Mouse (Mus musculus): Measurements from ENCODE around the gene Matn1. TPM values are rescaled to one million over a fixed set of nuclear protein-coding genes. Genes with fewer than 3 reads are reported as not detected.

Matn1 gene
- total RNA-seq (2014; rRNA removed; ENCODE audit: low replicate concordance) (not detected in 2 replicates), polyA plus RNA-seq (2015; fragmentation: Nextera tagmentation; extraction: Ambion mirVana) (not detected in 2 replicates)

GRCm38 (mm10) chr4:130944112-130944511, at the start of gene Matn1:
TSS of gene Matn1 (plus strand) at chr4:130944385.
- WGBS = 25% methylated on average over 6 of the region's 6 CpGs
- Histone ChIP-seq H3K27ac (ENCODE audit: low read depth) (no peak within 1 kb of the TSS), H3K4me2 (ENCODE audit: low read depth, low read length) (no peak within 1 kb of the TSS), H3K36me3 (replicated peaks; ENCODE audit: control insufficient read depth, insufficient read depth, low read length) (no peaks in the 10 kb centered on the region), H3K4me1 (ENCODE audit: control insufficient read depth, insufficient read depth) (no peaks in the 10 kb centered on the region), H3K9me3 (replicated peaks; ENCODE audit: control insufficient read depth, low read length) (no peaks in the 10 kb centered on the region), H3K4me3 (ENCODE audit: low read depth, low read length) (no peak within 1 kb of the TSS), H3K9ac (replicated peaks; ENCODE audit: low read depth, low read length) (no peak within 1 kb of the TSS), H3K27me3 (ENCODE audit: control insufficient read depth, insufficient read depth, low read length) (peaks cover 17% of the 10 kb centered on the region)
- TF ChIP-seq EP300 (IDR thresholded peaks at IDR 0.05; ENCODE audit: low read depth) (no peak), CTCF (IDR thresholded peaks at IDR 0.05; ENCODE audit: low read depth) (no peak)
- no peak for ATAC-seq (ENCODE audit: insufficient read depth, low read depth)
- DNase-seq (ENCODE audit: low spot score) = no peak

- no peak for DNase-seq (ENCODE audit: low spot score)
- Histone ChIP-seq H3K27ac (ENCODE audit: low read depth) (no peak overlapping the region), H3K9me3 (replicated peaks; ENCODE audit: control insufficient read depth, low read length) (no peaks in the 10 kb centered on the region), H3K4me3 (ENCODE audit: low read depth, low read length) (no peak overlapping the region), H3K4me1 (ENCODE audit: control insufficient read depth, insufficient read depth) (0 out of 2 replicates have a peak, but pooled peaks cover 8% of the 10 kb centered on the region), H3K27me3 (ENCODE audit: control insufficient read depth, insufficient read depth, low read length) (0 out of 2 replicates have a peak, but pooled peaks cover 3% of the 10 kb centered on the region), H3K9ac (replicated peaks; ENCODE audit: low read depth, low read length) (no peak overlapping the region), H3K36me3 (replicated peaks; ENCODE audit: control insufficient read depth, insufficient read depth, low read length) (no peaks in the 10 kb centered on the region), H3K4me2 (ENCODE audit: low read depth, low read length) (no peak overlapping the region)
- ATAC-seq (ENCODE audit: insufficient read depth, low read depth) = no peak
- 75% methylated on average over 6 of the region's 6 CpGs for WGBS
- TF ChIP-seq EP300 (IDR thresholded peaks at IDR 0.05; ENCODE audit: low read depth) (no peak), CTCF (IDR thresholded peaks at IDR 0.05; ENCODE audit: low read depth) (no peak)
Measured at GRCm38 (mm10) chr4:130895701-130896100, 48.5 kb upstream of the Matn1 start.

- H3K27me3 ChIP-seq (ENCODE audit: control insufficient read depth, insufficient read depth, low read length) = 0 out of 2 replicates have a peak, but pooled peaks cover 3% of the 10 kb centered on the region
- no peaks in the 10 kb centered on the region for H3K9me3 ChIP-seq (replicated peaks; ENCODE audit: control insufficient read depth, low read length)
- WGBS = 64% methylated on average over 2 of the region's 2 CpGs
- no peaks in the 10 kb centered on the region for H3K36me3 ChIP-seq (replicated peaks; ENCODE audit: control insufficient read depth, insufficient read depth, low read length)
- H3K4me1 ChIP-seq (ENCODE audit: control insufficient read depth, insufficient read depth) = 0 out of 2 replicates have a peak, but pooled peaks cover 8% of the 10 kb centered on the region
- no peak overlapping the region for H3K27ac ChIP-seq (ENCODE audit: low read depth)
- DNase-seq (ENCODE audit: low spot score) = no peak
- no peak for ATAC-seq (ENCODE audit: insufficient read depth, low read depth)
- H3K4me3 ChIP-seq (ENCODE audit: low read depth, low read length) = no peak overlapping the region
- no peak overlapping the region for H3K4me2 ChIP-seq (ENCODE audit: low read depth, low read length)
- no peak overlapping the region for H3K9ac ChIP-seq (replicated peaks; ENCODE audit: low read depth, low read length)
- no peak for TF ChIP-seq EP300 (IDR thresholded peaks at IDR 0.05; ENCODE audit: low read depth)
- TF ChIP-seq CTCF (IDR thresholded peaks at IDR 0.05; ENCODE audit: low read depth) = peak; percentile 80
Measured at GRCm38 (mm10) chr4:130896372-130896771, 47.8 kb upstream of the Matn1 start.

- no peak for TF ChIP-seq CTCF (IDR thresholded peaks at IDR 0.05; ENCODE audit: low read depth)
- no peak for TF ChIP-seq EP300 (IDR thresholded peaks at IDR 0.05; ENCODE audit: low read depth)
- H3K27ac ChIP-seq (ENCODE audit: low read depth) = peak overlapping the region; percentile 46
Measured at GRCm38 (mm10) chr4:130899383-130899781, 44.8 kb upstream of the Matn1 start.

GRCm38 (mm10) chr4:130899782-130900427, 44.3 kb upstream of the Matn1 start:
- DNase-seq (ENCODE audit: low spot score) = no peak
- peaks cover 10% of the 10 kb centered on the region; the same call in 1 of the 2 replicates for H3K4me1 ChIP-seq (ENCODE audit: control insufficient read depth, insufficient read depth)
- no peak overlapping the region for H3K4me3 ChIP-seq (ENCODE audit: low read depth, low read length)
- WGBS = 58% methylated on average over 6 of the region's 6 CpGs
- H3K4me2 ChIP-seq (ENCODE audit: low read depth, low read length) = no peak overlapping the region
- H3K36me3 ChIP-seq (replicated peaks; ENCODE audit: control insufficient read depth, insufficient read depth, low read length) = no peaks in the 10 kb centered on the region
- no peak overlapping the region for H3K9ac ChIP-seq (replicated peaks; ENCODE audit: low read depth, low read length)
- TF ChIP-seq EP300 (IDR thresholded peaks at IDR 0.05; ENCODE audit: low read depth) (no peak), CTCF (IDR thresholded peaks at IDR 0.05; ENCODE audit: low read depth) (no peak)
- H3K27ac ChIP-seq (ENCODE audit: low read depth) = peak overlapping the region; percentile 46
- H3K9me3 ChIP-seq (replicated peaks; ENCODE audit: control insufficient read depth, low read length) = no peaks in the 10 kb centered on the region
- peak; percentile 65 for ATAC-seq (ENCODE audit: insufficient read depth, low read depth)
- no peaks in the 10 kb centered on the region for H3K27me3 ChIP-seq (ENCODE audit: control insufficient read depth, insufficient read depth, low read length)

More at GRCm38 (mm10) chr4:130899383-130899781, 44.8 kb upstream of the Matn1 start:
- Histone ChIP-seq H3K4me3 (ENCODE audit: low read depth, low read length) (no peak overlapping the region), H3K9me3 (replicated peaks; ENCODE audit: control insufficient read depth, low read length) (no peaks in the 10 kb centered on the region), H3K4me1 (ENCODE audit: control insufficient read depth, insufficient read depth) (0 out of 2 replicates have a peak, but pooled peaks cover 8% of the 10 kb centered on the region), H3K9ac (replicated peaks; ENCODE audit: low read depth, low read length) (no peak overlapping the region), H3K27me3 (ENCODE audit: control insufficient read depth, insufficient read depth, low read length) (no peaks in the 10 kb centered on the region), H3K4me2 (ENCODE audit: low read depth, low read length) (no peak overlapping the region), H3K36me3 (replicated peaks; ENCODE audit: control insufficient read depth, insufficient read depth, low read length) (no peaks in the 10 kb centered on the region)
- no peak for DNase-seq (ENCODE audit: low spot score)
- 76% methylated on average over 2 of the region's 3 CpGs for WGBS
- ATAC-seq (ENCODE audit: insufficient read depth, low read depth) = no peak

Measured in heart, postnatal 0 days (tissue).